Mouse (Mus musculus): ENCODE measurements around the gene Atg7. TPM values are rescaled to one million over a fixed set of nuclear protein-coding genes. Genes with fewer than 3 reads are reported as not detected.

Gene Atg7
- polyA plus RNA-seq (2012; rRNA removed): 12.9 and 14.9 TPM in 2 replicates

GRCm38 (mm10) chr6:114642601-114643528 is at the start of gene Atg7:
Gene Atg7 (plus strand): TSS chr6:114643097.

Other genes starting within 250 kb of the Atg7 start
- 0.28 and 0.41 TPM in 2 replicates for gene Hrh1, start 245.2 kb upstream of the Atg7 start, polyA plus RNA-seq (2012; rRNA removed)

Data from central nervous system, embryonic 14 days (tissue).